Mouse (Mus musculus) spleen, postnatal 0 days (tissue): ENCODE measurements around the gene Sco2. TPM values are rescaled to one million over a fixed set of nuclear protein-coding genes. Genes with fewer than 3 reads are reported as not detected.

ENCODE experiments used
- polyA plus RNA-seq: library from polyadenylated mRNA; unstranded; fragments of >200 nt; fragmentation: Nextera tagmentation; extraction: Ambion mirVana; gene quantifications from 2 replicates; pipeline ENCODE4 v1.2.1, GENCODE M21; 2015

Gene Sco2
- polyA plus RNA-seq = 4.5 and 4.6 TPM in 2 replicates

GRCm38 (mm10) chr15:89373762-89374248, at the start of gene Sco2:
Sco2 (minus strand) TSS chr15:89373846.

GRCm38 (mm10) chr15:89410118-89410517, 36.5 kb upstream of the Sco2 start, which contains the start of gene Syce3:
Syce3 (minus strand) TSS chr15:89410503.

GRCm38 (mm10) chr15:89384617-89385016, 11.0 kb upstream of the Sco2 start, which contains the start of gene Klhdc7b:
Klhdc7b (plus strand) TSS chr15:89384917.

GRCm38 (mm10) chr15:89378831-89379401, 5.3 kb upstream of the Sco2 start, which contains the start of gene Odf3b:
Odf3b (minus strand) TSS chr15:89379282.

GRCm38 (mm10) chr15:89376957-89377356, 3.3 kb upstream of the Sco2 start, which contains the start of gene Tymp:
Tymp (minus strand) TSS chr15:89377039.

GRCm38 (mm10) chr15:89355241-89356187, 18.1 kb downstream of the Sco2 start, which contains the start of the genes Lmf2 and Ncaph2:
Lmf2 (minus strand) TSS chr15:89355659.
Ncaph2 (plus strand) TSS chr15:89355719.

GRCm38 (mm10) chr15:89334271-89334670, 39.4 kb downstream of the Sco2 start, which contains the start of gene Miox:
Miox (plus strand) TSS chr15:89334398.

GRCm38 (mm10) chr15:89322670-89323522, 50.8 kb downstream of the Sco2 start, which contains the start of gene Adm2:
Adm2 (plus strand) TSS chr15:89322720.

Other genes starting within 250 kb of the Sco2 start
- gene Hdac10, start 245.1 kb downstream of the Sco2 start, polyA plus RNA-seq = 11.4 and 11.9 TPM in 2 replicates
- gene Mapk12, start 233.1 kb downstream of the Sco2 start, polyA plus RNA-seq = 1.8 and 2.3 TPM in 2 replicates
- 0.87 and 1.3 TPM in 2 replicates for gene Mapk11, start 224.2 kb downstream of the Sco2 start, polyA plus RNA-seq
- 25.8 and 35.7 TPM in 2 replicates for gene Plxnb2, start 193.1 kb downstream of the Sco2 start, polyA plus RNA-seq
- gene Dennd6b, start 177.3 kb downstream of the Sco2 start, polyA plus RNA-seq = 3.8 and 4.0 TPM in 2 replicates
- gene Ppp6r2, start 162.3 kb downstream of the Sco2 start, polyA plus RNA-seq = 46.2 and 46.5 TPM in 2 replicates
- gene Sbf1, start 58.5 kb downstream of the Sco2 start, polyA plus RNA-seq = 36.5 and 38.4 TPM in 2 replicates
- gene Adm2, start 51.1 kb downstream of the Sco2 start, polyA plus RNA-seq = 0.16 TPM in 1 of 2 replicates, not detected in the other
- not detected in 2 replicates for gene Miox, start 39.4 kb downstream of the Sco2 start, polyA plus RNA-seq
- 28.5 and 29.5 TPM in 2 replicates for gene Lmf2, start 18.2 kb downstream of the Sco2 start, polyA plus RNA-seq
- 134 and 143 TPM in 2 replicates for gene Ncaph2, start 18.1 kb downstream of the Sco2 start, polyA plus RNA-seq
- gene Tymp, start 3.2 kb upstream of the Sco2 start, polyA plus RNA-seq = 0.82 and 1.4 TPM in 2 replicates
- 4.3 and 4.7 TPM in 2 replicates for gene Odf3b, start 5.4 kb upstream of the Sco2 start, polyA plus RNA-seq
- 0.04 TPM in 1 of 2 replicates, not detected in the other for gene Klhdc7b, start 11.1 kb upstream of the Sco2 start, polyA plus RNA-seq
- gene Syce3, start 36.7 kb upstream of the Sco2 start, polyA plus RNA-seq = not detected in 2 replicates
- gene Cpt1b, start 52.0 kb upstream of the Sco2 start, polyA plus RNA-seq = 0.46 and 0.59 TPM in 2 replicates
- gene C730034F03Rik, start 55.7 kb upstream of the Sco2 start, polyA plus RNA-seq = 3.5 and 3.7 TPM in 2 replicates
- gene Gm44502, start 55.9 kb upstream of the Sco2 start, polyA plus RNA-seq = not detected in 2 replicates
- 42.4 and 51.5 TPM in 2 replicates for gene Chkb, start 56.1 kb upstream of the Sco2 start, polyA plus RNA-seq
- gene Mapk8ip2, start 80.1 kb upstream of the Sco2 start, polyA plus RNA-seq = 0.06 TPM in 1 of 2 replicates, not detected in the other
- gene Arsa, start 103.6 kb upstream of the Sco2 start, polyA plus RNA-seq = 7.9 and 10.0 TPM in 2 replicates
- gene Shank3, start 125.8 kb upstream of the Sco2 start, polyA plus RNA-seq = 1.9 and 2.1 TPM in 2 replicates
- 0.07 and 0.23 TPM in 2 replicates for gene Acr, start 194.5 kb upstream of the Sco2 start, polyA plus RNA-seq
- gene Rabl2, start 218.1 kb upstream of the Sco2 start, polyA plus RNA-seq = 8.0 and 9.7 TPM in 2 replicates